Mouse (Mus musculus) liver, postnatal 0 days (tissue): ENCODE measurements around the gene Ppp1r35. TPM values are rescaled to one million over a fixed set of nuclear protein-coding genes. Genes with fewer than 3 reads are reported as not detected.

Experiments
- ATAC-seq: fragments of 200-750 bp; cut with Nextera tagmentation; 2 replicates; pipeline ENCODE4 v1.8.0; 2017; ENCODE audit warnings: mild to moderate bottlenecking, moderate library complexity
- DNase-seq: peaks from one replicate; pipeline ENCODE4 v3.0.0-alpha.2; 2016
- H3K27ac ChIP-seq: fragments of 300-500 bp; sonication (generic); 2 replicates; pipeline ENCODE4 v1.5.1; 2014; ENCODE audit warnings: antibody characterized with exemption, moderate library complexity, mild to moderate bottlenecking, low read depth
- H3K27me3 ChIP-seq: fragments of 300-500 bp; sonication (generic); 2 replicates; pipeline ENCODE4 v1.6.1; 2014; ENCODE audit warnings: low read length, control low read depth, mixed read lengths; ENCODE audit not compliant: insufficient read depth
- H3K36me3 ChIP-seq: fragments of 300-500 bp; sonication (generic); replicated peaks from 2 replicates; pipeline ENCODE4 v1.6.1; 2014; ENCODE audit warnings: mild to moderate bottlenecking, control low read depth, low read length, moderate library complexity, mixed read lengths; ENCODE audit not compliant: insufficient read depth
- H3K4me1 ChIP-seq: fragments of 300-500 bp; sonication (generic); 2 replicates; pipeline ENCODE4 v1.6.1; 2014; ENCODE audit warnings: antibody characterized with exemption, mild to moderate bottlenecking, control low read depth; ENCODE audit not compliant: insufficient read depth
- H3K4me2 ChIP-seq: fragments of 300-500 bp; sonication (generic); 2 replicates; pipeline ENCODE4 v1.6.1; 2014; ENCODE audit warnings: low read depth, mild to moderate bottlenecking, low read length, moderate library complexity, mixed read lengths
- H3K4me3 ChIP-seq: fragments of 300-500 bp; sonication (generic); 2 replicates; pipeline ENCODE4 v1.5.1; 2014; ENCODE audit warnings: low read depth, low read length
- H3K9ac ChIP-seq: fragments of 300-500 bp; sonication (generic); replicated peaks from 2 replicates; pipeline ENCODE4 v1.6.1; 2014; ENCODE audit warnings: mild to moderate bottlenecking, moderate library complexity
- H3K9me3 ChIP-seq: fragments of 300-500 bp; sonication (generic); 2 replicates; pipeline ENCODE4 v1.6.1; 2016; ENCODE audit warnings: mild to moderate bottlenecking, control low read depth, low read length, mixed read lengths
- CTCF ChIP-seq: sonication (generic); IDR thresholded peaks from 2 replicates; pipeline ENCODE4 v1.5.1; 2016; ENCODE audit warnings: antibody characterized with exemption, low read depth
- EP300 ChIP-seq: IDR thresholded peaks from 2 replicates; pipeline ENCODE4 v1.6.1; 2016; ENCODE audit warnings: antibody characterized with exemption, low read depth, mild to moderate bottlenecking
- WGBS: fragments of 180-500 bp; shearing (Covaris S2); extraction: QIAGEN DNeasy Blood & Tissue Kit; methylation state at CpG from one replicate; pipeline ENCODE4 v1.1.7; 2014; ENCODE audit not compliant: insufficient replicate concordance; 5-methylcytosine and 5-hydroxymethylcytosine counted together
- polyA plus RNA-seq: library from polyadenylated mRNA; unstranded; fragments of >200 nt; fragmentation: Nextera tagmentation; extraction: Ambion mirVana; gene quantifications from 2 replicates; pipeline ENCODE4 v1.2.1, GENCODE M21; 2015

Ppp1r35 gene
- polyA plus RNA-seq, 1 experiment from 2014 or later, result 13.4 TPM

- peaks cover 22% of the 10 kb centered on the region for H3K4me1 ChIP-seq
- TF ChIP-seq EP300, result no peak
- TF ChIP-seq CTCF, result no peak
Measured at GRCm38 (mm10) chr5:137777267-137777845, 1.3 kb upstream of the Ppp1r35 start.

GRCm38 (mm10) chr5:137779053-137779933 lies 644 bp downstream of the Ppp1r35 start:
- peak overlapping the region; percentile 97 for H3K9ac ChIP-seq
- H3K36me3 ChIP-seq, result peaks cover 41% of the 10 kb centered on the region
- 3% methylated on average over 58 of the region's 83 CpGs for WGBS
- no peaks in the 10 kb centered on the region for H3K9me3 ChIP-seq
- peak; percentile 59 for ATAC-seq
- H3K4me1 ChIP-seq, result peaks cover 29% of the 10 kb centered on the region
- peak overlapping the region; percentile 99 for H3K4me2 ChIP-seq
- peak overlapping the region; percentile 96 for H3K27ac ChIP-seq
- peak overlapping the region; percentile 96 for H3K4me3 ChIP-seq
- TF ChIP-seq CTCF (no peak), EP300 (no peak)
- DNase-seq, result peak; percentile 69
- no peaks in the 10 kb centered on the region for H3K27me3 ChIP-seq

More at GRCm38 (mm10) chr5:137777267-137777845, 1.3 kb upstream of the Ppp1r35 start:
- DNase-seq (no peak), ATAC-seq (no peak)
- WGBS, result 81% methylated on average over 7 of the region's 7 CpGs
- H3K27ac ChIP-seq, result no peak overlapping the region; the same call in 1 of the 2 replicates
- H3K9me3 ChIP-seq, result no peaks in the 10 kb centered on the region
- H3K36me3 ChIP-seq, result peaks cover 24% of the 10 kb centered on the region
- H3K4me3 ChIP-seq, result no peak overlapping the region
- H3K9ac ChIP-seq, result no peak overlapping the region
- no peak overlapping the region for H3K4me2 ChIP-seq
- no peaks in the 10 kb centered on the region for H3K27me3 ChIP-seq

- no peaks in the 10 kb centered on the region for H3K27me3 ChIP-seq
- H3K9me3 ChIP-seq, result no peaks in the 10 kb centered on the region
- no peak overlapping the region for H3K27ac ChIP-seq
- ATAC-seq (no peak), DNase-seq (no peak)
- H3K4me2 ChIP-seq, result no peak overlapping the region
- peaks cover 45% of the 10 kb centered on the region for H3K36me3 ChIP-seq
- no peak overlapping the region for H3K9ac ChIP-seq
- no peak for TF ChIP-seq EP300
- no peak for TF ChIP-seq CTCF
- H3K4me3 ChIP-seq, result no peak overlapping the region
- peaks cover 33% of the 10 kb centered on the region for H3K4me1 ChIP-seq
- 90% methylated on average over 7 of the region's 7 CpGs for WGBS
Measured at GRCm38 (mm10) chr5:137781661-137782060, 3.0 kb downstream of the Ppp1r35 start.

- Histone ChIP-seq H3K4me2 (peak overlapping the region; percentile 83; the same call in 1 of the 2 replicates), H3K4me3 (peak overlapping the region; percentile 5; the same call in 1 of the 2 replicates), H3K4me1 (peaks cover 34% of the 10 kb centered on the region), H3K27ac (no peak overlapping the region), H3K36me3 (peaks cover 45% of the 10 kb centered on the region), H3K27me3 (no peaks in the 10 kb centered on the region), H3K9ac (no peak overlapping the region), H3K9me3 (no peaks in the 10 kb centered on the region)
- ATAC-seq (no peak), DNase-seq (no peak)
- TF ChIP-seq EP300 (no peak), CTCF (no peak)
- WGBS, result 80% methylated on average over 13 of the region's 13 CpGs
Measured at GRCm38 (mm10) chr5:137782776-137783522, 4.3 kb downstream of the Ppp1r35 start.

- Histone ChIP-seq H3K27ac (0 out of 2 replicates have a peak overlapping the region, but pooled peaks have one; percentile 100), H3K4me2 (peak overlapping the region; percentile 83), H3K4me1 (peaks cover 34% of the 10 kb centered on the region), H3K27me3 (no peaks in the 10 kb centered on the region), H3K9me3 (no peaks in the 10 kb centered on the region), H3K36me3 (peaks cover 45% of the 10 kb centered on the region), H3K4me3 (peak overlapping the region; percentile 73), H3K9ac (peak overlapping the region; percentile 83)
- no peak for ATAC-seq
- TF ChIP-seq EP300 (no peak), CTCF (no peak)
- no peak for DNase-seq
- WGBS, result 58% methylated on average over 9 of the region's 9 CpGs
Measured at GRCm38 (mm10) chr5:137783901-137784540, 5.4 kb downstream of the Ppp1r35 start.
